Mouse (Mus musculus) CH12.LX (cell line): ENCODE measurements at regions not wholly inside any gene's neighbourhood (a gene's known extent, or its start where the extent isn't known, plus 50 kb on each side); places are given as distances from the start of the nearest gene placed in this dataset.

Source experiments
- DNase-seq: peaks from one replicate; pipeline ENCODE4 v3.0.0-alpha.2; 2013; ENCODE audit errors: extremely low read depth
- H3K27ac ChIP-seq: 2 replicates; pipeline ENCODE4 v1.5.1; 2012; ENCODE audit warnings: low read depth, mild to moderate bottlenecking, control low read depth, moderate library complexity; ENCODE audit not compliant: insufficient read depth
- H3K27me3 ChIP-seq: replicated peaks from 2 replicates; pipeline ENCODE3; 2012; ENCODE audit warnings: inconsistent platforms
- H3K36me3 ChIP-seq, 2 experiments: replicated peaks in 1 of 2; 2 replicates each; pipeline versions ENCODE3 to v1.6.1; 2012; ENCODE audit warnings: inconsistent platforms in 1 of 2, low read length in 1 of 2, mild to moderate bottlenecking in 1 of 2, mixed read lengths in 1 of 2, moderate library complexity in 1 of 2; ENCODE audit not compliant: control insufficient read depth in 1 of 2, insufficient read depth in 1 of 2
- H3K4me1 ChIP-seq, 2 experiments: 2 replicates each; pipeline ENCODE4 v1.6.1; 2012; ENCODE audit warnings: inconsistent platforms in 1 of 2, moderate library complexity in 1 of 2; ENCODE audit not compliant: insufficient read depth in 2 of 2, control insufficient read depth in 1 of 2
- H3K4me2 ChIP-seq: 2 replicates; pipeline ENCODE4 v1.6.1; 2012; ENCODE audit warnings: low read depth, mild to moderate bottlenecking, control low read depth; ENCODE audit not compliant: poor library complexity, insufficient read depth, severe bottlenecking
- H3K4me3 ChIP-seq, 3 experiments: fragments of 150-350 bp in 1 of 3; sonication (generic) in 1 of 3; replicated peaks in 1 of 3; 2 replicates each; pipeline versions ENCODE3 to v1.5.1; 2011 to 2012; ENCODE audit warnings: low read depth in 2 of 3, low read length in 2 of 3, mild to moderate bottlenecking in 2 of 3, moderate library complexity in 2 of 3, control low read depth in 1 of 3, improper control_type of control experiment in 1 of 3, inconsistent platforms in 1 of 3, mixed read lengths in 1 of 3; ENCODE audit not compliant: poor library complexity in 1 of 3
- H3K79me2 ChIP-seq: replicated peaks from 2 replicates; pipeline ENCODE4 v1.6.1; 2012; ENCODE audit warnings: mild to moderate bottlenecking, moderate library complexity; ENCODE audit not compliant: control insufficient read depth, poor library complexity, insufficient read depth, severe bottlenecking; ENCODE audit errors: extremely low read depth
- H3K9ac ChIP-seq: 2 replicates; pipeline ENCODE4 v1.6.1; 2012; ENCODE audit warnings: low read depth, mild to moderate bottlenecking, control low read depth, moderate library complexity; ENCODE audit not compliant: insufficient read depth
- H3K9me3 ChIP-seq: replicated peaks from 2 replicates; pipeline ENCODE3; 2012; ENCODE audit warnings: low read length, inconsistent platforms, mixed read lengths
- BHLHE40 ChIP-seq: IDR thresholded peaks from 2 replicates; pipeline ENCODE4 v1.6.1; 2011; ENCODE audit warnings: mild to moderate bottlenecking, low read depth, low read length, improper control_type of control experiment
- CHD2 ChIP-seq: IDR thresholded peaks from 2 replicates; pipeline ENCODE4 v1.6.1; 2011; ENCODE audit warnings: low read length, improper control_type of control experiment
- CTCF ChIP-seq, 2 experiments: IDR thresholded peaks in 1 of 2; conservative IDR thresholded peaks in 1 of 2; 2 replicates each; pipeline ENCODE4 v1.5.1; 2011 to 2012; ENCODE audit warnings: low read depth in 2 of 2, low read length in 2 of 2, improper control_type of control experiment in 1 of 2, inconsistent platforms in 1 of 2, mild to moderate bottlenecking in 1 of 2, moderate library complexity in 1 of 2
- ELF1 ChIP-seq: IDR thresholded peaks from 2 replicates; pipeline ENCODE4 v1.6.1; 2014; ENCODE audit warnings: low read depth, mild to moderate bottlenecking, inconsistent platforms, low read length, improper control_type of control experiment
- EP300 ChIP-seq: IDR thresholded peaks from 2 replicates; pipeline ENCODE4 v1.6.1; 2011; ENCODE audit warnings: low read length, improper control_type of control experiment
- ETS1 ChIP-seq: conservative IDR thresholded peaks from 2 replicates; pipeline ENCODE4 v1.6.1; 2012; ENCODE audit warnings: low read depth, mild to moderate bottlenecking, inconsistent platforms, low read length, improper control_type of control experiment, moderate library complexity
- GABPA ChIP-seq: IDR thresholded peaks from 2 replicates; pipeline ENCODE4 v1.6.1; 2012; ENCODE audit warnings: low read depth, low read length, improper control_type of control experiment, inconsistent platforms; ENCODE audit not compliant: insufficient replicate concordance
- JUN ChIP-seq: IDR thresholded peaks from 2 replicates; pipeline ENCODE4 v1.6.1; 2011; ENCODE audit warnings: low read depth, mild to moderate bottlenecking, low read length, improper control_type of control experiment, moderate library complexity; ENCODE audit not compliant: insufficient read depth
- JUND ChIP-seq: conservative IDR thresholded peaks from 2 replicates; pipeline ENCODE4 v1.6.1; 2011; ENCODE audit warnings: low read depth, low read length, improper control_type of control experiment
- MAFK ChIP-seq: IDR thresholded peaks from 2 replicates; pipeline ENCODE4 v1.6.1; 2011; ENCODE audit warnings: low read length, improper control_type of control experiment; ENCODE audit not compliant: insufficient replicate concordance
- MAX ChIP-seq: IDR thresholded peaks from 2 replicates; pipeline ENCODE4 v1.6.1; 2011; ENCODE audit warnings: low read length, improper control_type of control experiment
- MAZ ChIP-seq: IDR thresholded peaks from 2 replicates; pipeline ENCODE4 v1.6.1; 2012; ENCODE audit warnings: low read depth, mild to moderate bottlenecking, inconsistent platforms, low read length, improper control_type of control experiment, moderate library complexity
- NELFE ChIP-seq: IDR thresholded peaks from 2 replicates; pipeline ENCODE4 v1.6.1; 2011; ENCODE audit warnings: low read depth, low read length, improper control_type of control experiment
- PAX5 ChIP-seq: IDR thresholded peaks from 2 replicates; pipeline ENCODE4 v1.6.1; 2012; ENCODE audit warnings: low read length, inconsistent platforms, mixed read lengths
- POLR2A ChIP-seq: IDR thresholded peaks from 2 replicates; pipeline ENCODE4 v1.6.1; 2011; ENCODE audit warnings: low read depth, mild to moderate bottlenecking, improper control_type of control experiment, low read length
- RAD21 ChIP-seq: IDR thresholded peaks from 2 replicates; pipeline ENCODE4 v1.6.1; 2011; ENCODE audit warnings: low read depth, mild to moderate bottlenecking, low read length, improper control_type of control experiment, moderate library complexity
- USF1 ChIP-seq: IDR thresholded peaks from 2 replicates; pipeline ENCODE4 v1.6.1; 2014; ENCODE audit warnings: low read depth, mild to moderate bottlenecking, inconsistent platforms, low read length, improper control_type of control experiment
- ZMIZ1 ChIP-seq: IDR thresholded peaks from 2 replicates; pipeline ENCODE4 v1.6.1; 2012; ENCODE audit warnings: low read depth, mild to moderate bottlenecking, inconsistent platforms, low read length, improper control_type of control experiment
- ZNF384 ChIP-seq: IDR thresholded peaks from 2 replicates; pipeline ENCODE4 v1.6.1; 2012; ENCODE audit warnings: low read depth, low read length, improper control_type of control experiment, inconsistent platforms
- dilution Hi-C: fragments of 300-500 bp; cut with MboI; formaldehyde crosslinking; loops from 2 replicates; pipeline ENCODE4 v1.14.3; 2020; ENCODE audit warnings: low sequenced_read_pairs; ENCODE audit not compliant: extremely low pct_unique_long_range_greater_than_20kb, extremely low pct_ligation_motif_present
- in situ Hi-C: fragments of 300-500 bp; cut with MboI; formaldehyde crosslinking; loops from 3 replicates; pipeline ENCODE4 v1.14.3; 2019; ENCODE audit warnings: low sequenced_read_pairs, low pct_ligation_motif_present, low pct_unique_long_range_greater_than_20kb, mixed read lengths

- TF ChIP-seq GABPA, result no peak
Observed at GRCm38 (mm10) chr5:120285036-120285435, 146.5 kb upstream of the Lhx5 start (continued).

GRCm38 (mm10) chr5:120286787-120287186 is 144.7 kb upstream of the Lhx5 start:
- Histone ChIP-seq H3K4me3 (no peak overlapping the region), H3K9me3 (peaks cover 12% of the 10 kb centered on the region), H3K27me3 (peaks cover 46% of the 10 kb centered on the region), H3K9ac (no peak overlapping the region), H3K27ac (no peak overlapping the region), H3K4me1 (peaks cover 11 to 31% of the 10 kb centered on the region in 2 experiments), H3K79me2 (no peaks in the 10 kb centered on the region), H3K36me3 (no peaks in the 10 kb centered on the region), H3K4me2 (no peak overlapping the region)
- dilution Hi-C loops, result no loop called here
- peak; percentile 12 for DNase-seq
- in situ Hi-C loops, result no loop called here
- peak; percentile 78 for TF ChIP-seq BHLHE40
- TF ChIP-seq ELF1, result no peak
- TF ChIP-seq ETS1, result 0 out of 2 replicates have a peak, but pooled peaks have one; percentile 14
- TF ChIP-seq ZNF384, result no peak
- 0 out of 2 replicates have a peak, but pooled peaks have one; percentile 5 for TF ChIP-seq USF1
- no peak for TF ChIP-seq MAFK

- in situ Hi-C loops (no loop called here), dilution Hi-C loops (no loop called here)
- Histone ChIP-seq H3K79me2 (no peaks in the 10 kb centered on the region), H3K4me2 (no peak overlapping the region), H3K9me3 (peaks cover 12% of the 10 kb centered on the region), H3K4me3 (no peak overlapping the region), H3K36me3 (no peaks in the 10 kb centered on the region), H3K27ac (no peak overlapping the region), H3K4me1 (peaks cover 11 to 31% of the 10 kb centered on the region in 2 experiments), H3K27me3 (peaks cover 48% of the 10 kb centered on the region), H3K9ac (no peak overlapping the region)
- TF ChIP-seq CTCF (conservative IDR thresholded peaks at IDR 0.05 in 1 of 2, IDR thresholded peaks at IDR 0.05 in 1 of 2; ENCODE audit: low read depth in 2 of 2, low read length in 2 of 2) (no peak), RAD21 (no peak), NELFE (no peak), MAX (no peak), EP300 (no peak), JUN (no peak), ETS1 (no peak), POLR2A (no peak), MAZ (no peak), CHD2 (no peak), ZMIZ1 (no peak), JUND (no peak), PAX5 (no peak)
- no peak for DNase-seq
Observed at GRCm38 (mm10) chr5:120288036-120288684, 143.3 kb upstream of the Lhx5 start.
